Mouse (Mus musculus) layer of hippocampus, adult 8-10 months (tissue): ENCODE measurements around the gene Oas1d. TPM values are rescaled to one million over a fixed set of nuclear protein-coding genes. Genes with fewer than 3 reads are reported as not detected.
"Not testable (repeated sequence)": the region's sequence is repeated elsewhere in the genome, so short reads cannot be mapped to it uniquely, and the experiment has no call there.

Experiments
- DNase-seq, 2 experiments: peaks; one replicate each; pipeline ENCODE4 v3.0.0; 2022; ENCODE audit warnings: low spot score in 2 of 2
- total RNA-seq, 4 experiments: library from RNA; stranded (reverse); gene quantifications; 2 replicates each; pipeline ENCODE4 v1.2.4; 2022

Oas1d gene
- total RNA-seq: not detected

DNA sequence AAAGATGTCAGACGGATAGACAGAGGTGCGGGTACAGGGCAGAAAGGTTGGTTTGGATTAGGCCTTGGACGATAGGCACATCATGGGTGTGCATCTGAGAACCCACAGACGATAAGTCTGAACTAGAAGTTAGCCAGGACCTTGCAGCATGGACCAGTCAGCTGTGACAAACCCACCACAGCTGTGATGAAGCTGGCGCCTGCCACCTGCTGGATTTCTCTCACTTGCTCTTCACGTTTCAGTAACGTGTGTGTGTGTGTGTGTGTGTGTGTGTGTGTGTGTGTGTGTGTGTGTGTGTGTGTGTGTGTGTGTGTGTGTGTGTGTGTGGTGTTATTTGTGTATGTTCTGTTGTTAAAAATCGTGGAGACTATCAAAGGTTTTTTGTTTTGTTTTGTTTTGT, at the start of gene Oas1d:
Gene Oas1d (plus strand): TSS at position 333 of the 400 bp plus-strand sequence.
- not testable (repeated sequence) for DNase-seq

DNA sequence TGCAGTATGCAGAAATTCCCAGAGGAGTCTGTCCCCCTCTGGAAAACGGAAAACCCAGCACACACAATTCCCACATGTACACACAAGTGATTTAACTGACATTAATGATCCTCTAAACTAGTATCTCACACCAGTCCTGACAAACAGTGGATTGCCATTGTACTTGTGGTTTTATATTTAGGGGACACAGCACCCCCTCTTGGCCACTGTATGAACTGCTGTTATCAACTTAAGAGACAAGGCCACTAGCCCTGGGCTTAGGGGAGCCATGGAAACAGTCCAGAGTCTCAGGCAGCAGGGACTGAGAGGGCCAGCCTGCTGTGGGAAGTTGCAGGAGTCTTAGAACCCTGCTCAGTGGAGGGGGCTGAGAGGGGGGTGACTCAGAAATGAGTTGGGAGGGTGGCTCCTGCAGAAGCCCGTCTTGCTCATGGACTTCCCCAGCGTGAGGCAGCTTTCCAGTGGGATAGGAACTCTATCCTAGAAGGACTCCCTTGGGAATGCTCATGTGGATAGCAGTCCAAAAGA, 48.9 kb upstream of the Oas1d start:
- DNase-seq: no peak

DNA sequence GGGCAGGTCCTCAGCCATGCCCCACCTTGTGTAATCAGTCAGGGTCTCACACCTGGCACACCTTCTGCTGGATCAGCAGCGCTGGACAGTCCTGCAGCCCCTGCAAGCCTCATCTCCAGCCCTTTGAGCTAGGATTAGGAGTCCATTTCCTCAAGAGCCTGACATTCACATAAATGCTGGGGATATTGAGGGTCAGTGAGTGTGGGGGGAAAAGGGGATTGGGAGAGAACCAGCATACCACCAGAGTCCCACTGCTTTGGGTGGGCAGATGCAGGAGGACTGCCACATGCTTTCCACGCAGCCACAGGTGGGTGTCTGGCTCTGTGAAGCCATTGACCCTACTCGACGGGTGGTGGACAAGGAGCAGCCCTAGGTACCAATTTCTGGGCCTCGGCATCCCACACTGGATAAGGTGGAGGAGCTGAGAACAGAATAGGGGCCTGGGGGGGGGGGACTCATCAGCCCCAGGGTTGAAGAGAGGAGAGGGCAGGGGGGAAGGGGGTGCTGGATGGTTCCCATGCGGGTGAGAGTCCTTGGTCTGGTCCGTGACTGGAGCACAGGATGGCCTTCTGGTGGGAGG, 44.8 kb upstream of the Oas1d start:
- DNase-seq: no peak

DNA sequence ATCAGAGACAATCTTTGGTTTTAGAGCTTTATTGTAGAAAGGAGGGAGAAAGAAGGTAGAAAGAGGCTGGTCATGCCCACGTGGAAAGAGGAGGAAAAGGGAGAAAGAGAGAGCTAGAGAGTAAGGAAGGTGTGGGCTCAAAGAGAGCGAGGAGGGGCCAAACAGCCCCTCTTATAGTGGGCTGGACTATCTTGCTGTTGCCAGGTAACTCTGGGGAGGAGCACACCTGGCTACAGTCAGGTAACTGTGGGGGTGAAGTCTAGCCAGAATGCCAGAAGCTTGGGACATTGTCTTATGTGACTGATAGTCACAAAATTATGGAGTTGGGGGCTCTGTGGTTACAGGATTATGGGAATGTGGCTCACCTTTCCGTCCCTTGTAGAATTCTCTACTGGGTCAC, 44.3 kb upstream of the Oas1d start:
- no peak for DNase-seq

DNA sequence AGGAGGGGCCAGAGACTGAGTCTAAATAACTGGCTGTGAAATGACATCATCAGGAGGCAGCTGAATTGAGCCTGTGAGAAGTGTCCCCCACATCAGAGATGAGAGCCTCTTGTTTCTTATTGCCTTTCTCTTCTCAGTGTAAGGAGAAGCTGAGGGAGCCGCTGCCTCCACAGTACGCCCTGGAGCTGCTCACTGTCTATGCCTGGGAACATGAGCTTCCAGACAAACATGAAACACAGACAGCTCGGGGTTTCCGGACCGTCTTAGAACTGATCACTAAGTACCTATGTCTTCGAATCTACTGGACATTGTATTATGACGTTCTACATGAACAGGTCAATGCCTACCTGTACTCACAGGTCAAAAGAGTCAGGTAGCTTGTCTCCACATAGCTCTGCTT, 43.6 kb upstream of the Oas1d start:
- no peak for DNase-seq

DNA sequence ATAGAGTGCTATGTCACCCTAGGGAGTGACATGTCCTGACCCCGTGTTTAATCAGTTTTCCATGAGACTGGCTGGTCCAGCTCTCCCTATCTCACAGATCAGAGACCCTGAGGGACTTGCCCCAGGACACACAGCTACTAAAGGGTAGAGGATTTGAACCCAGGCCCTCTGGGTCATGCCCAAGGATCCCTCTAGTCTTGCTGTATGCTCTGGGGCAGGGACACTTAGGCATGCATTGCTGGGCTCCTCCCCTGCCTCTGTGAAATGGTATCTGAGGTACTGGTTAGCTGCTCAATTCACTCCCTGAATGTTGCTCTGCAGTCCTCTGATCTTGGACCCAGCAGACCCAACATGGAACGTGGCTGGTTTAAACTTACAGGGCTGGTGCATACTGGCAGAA, 42.9 kb upstream of the Oas1d start:
- DNase-seq: no peak

DNA sequence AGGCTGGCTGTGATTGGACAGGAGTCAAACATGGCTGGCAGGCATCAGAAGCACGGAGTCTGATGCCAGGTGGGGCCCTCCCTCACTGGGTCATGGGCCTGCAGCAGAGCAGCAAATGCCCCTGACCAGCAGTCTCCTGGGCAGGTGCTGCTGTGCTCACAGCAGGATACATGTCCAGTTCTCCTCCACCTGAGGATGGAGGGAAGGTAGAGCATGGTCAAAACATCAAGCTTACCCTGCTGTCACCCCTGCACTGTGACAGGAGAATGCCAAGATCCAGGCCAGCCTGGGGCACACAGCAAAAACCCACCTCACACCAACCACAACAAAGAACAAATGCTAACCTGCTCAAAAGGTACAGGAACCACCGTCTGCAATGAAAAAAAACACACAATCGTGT, 37.5 kb upstream of the Oas1d start:
- DNase-seq: not testable (repeated sequence)

DNA sequence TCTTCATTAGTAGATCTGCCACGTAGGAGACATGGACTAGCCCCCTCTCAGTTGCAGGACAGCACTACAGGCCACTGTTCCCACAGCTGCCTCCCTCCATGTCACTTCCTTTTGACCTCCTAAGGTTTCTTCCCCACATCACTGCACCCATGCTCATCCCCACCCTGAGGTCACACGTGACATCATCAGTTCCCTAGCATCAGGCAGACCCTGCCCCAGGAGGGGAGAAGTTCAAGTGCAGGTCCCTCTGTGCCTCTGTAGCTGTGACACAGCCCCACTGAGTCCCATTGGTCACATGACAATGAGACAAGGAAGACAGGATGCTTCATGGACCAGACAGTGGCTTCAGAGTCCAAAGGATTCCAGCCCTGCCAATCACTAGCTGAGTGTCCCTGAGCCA, 36.9 kb upstream of the Oas1d start:
- DNase-seq: not testable (repeated sequence)

DNA sequence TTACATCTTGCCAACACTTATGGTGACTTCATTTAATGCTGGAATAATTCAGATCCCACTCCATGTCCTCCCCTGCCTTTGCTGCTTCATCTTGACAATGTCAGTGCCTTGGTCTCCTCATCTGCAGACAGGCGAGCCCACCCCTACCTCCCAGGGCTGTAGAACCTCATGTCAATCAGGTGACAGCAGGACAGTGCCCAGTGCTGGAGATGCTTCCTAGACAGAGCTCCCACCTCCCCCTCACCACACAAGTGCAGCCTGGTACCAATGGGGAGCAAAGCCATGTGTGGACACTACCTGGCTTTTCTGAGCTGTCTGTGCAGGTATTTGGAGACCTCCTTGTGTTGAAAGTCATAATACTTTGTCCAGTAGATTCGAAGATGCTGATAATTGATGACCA, 35.5 kb upstream of the Oas1d start:
- DNase-seq: not testable (repeated sequence)

DNA sequence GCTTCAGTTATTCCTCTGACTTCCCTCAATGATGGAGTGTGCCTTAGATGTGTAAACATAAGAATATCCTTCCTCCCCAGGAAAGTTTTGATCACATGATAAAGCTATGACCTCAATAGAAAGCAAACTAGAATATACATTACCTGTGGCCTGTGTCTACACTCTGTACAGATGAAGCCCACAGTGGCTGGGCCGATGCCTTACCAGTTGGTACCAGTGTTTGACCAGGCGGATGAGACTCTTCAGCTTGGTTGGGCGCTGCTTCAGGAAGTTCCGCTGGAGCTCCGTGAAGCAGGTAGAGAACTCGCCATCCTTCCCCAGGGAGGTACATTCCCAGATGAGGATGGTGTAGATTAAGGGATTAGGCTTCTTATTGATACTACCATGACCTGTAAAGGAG, 32.7 kb upstream of the Oas1d start:
- DNase-seq: not testable (repeated sequence)

DNA sequence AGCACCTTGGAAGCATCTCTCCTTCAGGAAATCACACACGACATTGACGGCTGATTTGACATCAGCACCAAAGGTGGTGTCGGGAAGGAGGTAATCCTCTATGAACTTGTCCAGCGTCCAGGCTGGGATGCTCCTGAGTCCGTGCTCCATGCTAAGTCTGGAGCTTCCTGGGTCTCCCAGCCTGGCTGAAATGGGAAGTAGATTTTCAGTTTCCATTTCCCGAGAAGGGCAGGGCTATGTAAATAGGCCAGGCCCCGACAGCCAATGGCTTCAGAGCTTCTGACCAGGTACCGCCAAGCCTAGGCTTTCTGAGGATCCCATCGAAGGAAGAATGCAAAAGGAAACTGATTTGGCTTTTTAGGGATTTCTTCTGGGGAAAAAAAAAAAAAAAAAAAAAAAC, 26.9 kb upstream of the Oas1d start, which contains the start of gene Oas1g:
Gene Oas1g (minus strand): TSS at position 201 of the 400 bp plus-strand sequence.
- not testable (repeated sequence) for DNase-seq

DNA sequence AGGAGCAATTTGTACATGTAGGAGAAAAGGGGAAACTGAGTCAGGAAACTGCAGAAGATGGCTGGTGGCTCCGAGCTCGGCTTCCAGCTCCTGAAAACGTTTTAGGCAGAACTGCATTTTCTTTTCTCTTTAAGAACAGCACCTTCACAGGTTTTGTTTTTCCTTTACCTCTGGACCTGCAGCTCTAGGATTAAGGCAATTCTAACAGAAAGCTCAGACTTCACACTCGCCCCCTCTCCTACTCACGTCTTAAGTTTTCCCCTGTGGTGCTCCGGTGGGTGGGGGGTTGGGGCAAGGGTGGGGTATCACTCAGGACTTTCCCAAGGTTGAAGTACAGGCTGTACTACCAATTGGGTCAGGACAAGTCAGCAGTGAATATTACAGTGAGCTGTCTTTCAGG, 26.5 kb upstream of the Oas1d start:
- no peak for DNase-seq

DNA sequence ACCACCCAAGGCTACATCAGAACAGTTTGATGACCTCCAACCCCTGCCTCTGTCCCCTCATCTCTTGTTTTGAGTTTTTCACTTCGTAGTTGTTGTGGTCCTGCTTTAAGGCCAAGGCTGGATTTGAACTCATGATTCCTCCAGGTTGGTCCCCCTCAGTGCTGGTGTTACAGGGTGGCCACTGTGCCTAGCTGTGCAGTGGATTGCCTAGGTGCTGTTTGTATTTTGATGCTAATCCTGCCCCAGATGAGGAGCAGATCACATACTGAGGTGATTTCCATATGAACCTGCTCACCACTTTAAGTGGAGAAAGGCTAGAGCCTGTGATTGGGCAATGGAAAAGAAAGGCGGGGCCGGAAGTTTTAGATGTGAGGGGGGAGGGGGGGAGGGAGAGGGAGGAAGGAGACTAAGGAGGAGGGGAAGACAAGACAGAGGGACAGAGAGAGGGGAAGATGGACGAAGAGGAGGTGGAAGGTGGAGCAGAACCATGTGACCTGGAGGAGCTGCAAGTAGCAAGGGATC, 26.0 kb upstream of the Oas1d start:
- not testable (repeated sequence) for DNase-seq

DNA sequence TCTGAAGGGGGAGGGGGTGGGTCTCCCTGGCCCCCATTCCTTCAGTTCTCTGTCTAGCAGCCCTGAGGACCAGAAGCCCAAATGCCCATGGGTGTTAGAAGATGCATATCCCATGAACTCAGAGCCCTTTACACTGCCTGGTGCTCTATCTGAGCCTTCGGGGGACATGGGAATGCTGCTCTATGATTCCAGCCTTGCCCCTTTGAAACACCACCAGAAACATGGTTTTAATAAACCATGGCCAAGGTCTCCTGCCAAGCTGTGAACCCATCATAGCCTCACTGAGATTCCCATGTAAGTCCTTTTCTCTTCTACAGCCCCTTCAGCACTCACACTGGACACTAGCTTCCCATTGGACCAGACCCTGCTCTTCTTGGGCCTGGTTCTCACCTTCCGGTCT, 24.3 kb upstream of the Oas1d start:
- no peak for DNase-seq

DNA sequence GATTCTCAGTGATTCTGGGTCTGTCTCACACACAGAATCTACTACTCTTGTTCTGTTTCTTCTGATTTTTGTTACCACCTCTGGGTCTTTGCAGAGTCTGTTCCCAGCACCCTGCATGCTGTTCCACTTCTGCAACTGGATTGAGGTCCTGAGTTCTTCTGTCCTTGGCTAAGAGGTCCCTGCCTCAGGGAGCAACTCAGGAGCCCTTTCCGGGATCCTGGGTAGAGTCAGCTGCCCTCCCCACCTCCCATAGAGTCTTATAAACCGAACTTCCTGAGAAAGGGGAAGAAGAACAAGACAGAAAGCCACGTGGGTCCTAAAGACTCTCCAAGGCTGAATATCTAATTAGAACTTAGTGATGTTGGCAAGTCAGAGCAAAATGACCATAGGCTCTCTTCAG, 23.3 kb upstream of the Oas1d start:
- DNase-seq: no peak

DNA sequence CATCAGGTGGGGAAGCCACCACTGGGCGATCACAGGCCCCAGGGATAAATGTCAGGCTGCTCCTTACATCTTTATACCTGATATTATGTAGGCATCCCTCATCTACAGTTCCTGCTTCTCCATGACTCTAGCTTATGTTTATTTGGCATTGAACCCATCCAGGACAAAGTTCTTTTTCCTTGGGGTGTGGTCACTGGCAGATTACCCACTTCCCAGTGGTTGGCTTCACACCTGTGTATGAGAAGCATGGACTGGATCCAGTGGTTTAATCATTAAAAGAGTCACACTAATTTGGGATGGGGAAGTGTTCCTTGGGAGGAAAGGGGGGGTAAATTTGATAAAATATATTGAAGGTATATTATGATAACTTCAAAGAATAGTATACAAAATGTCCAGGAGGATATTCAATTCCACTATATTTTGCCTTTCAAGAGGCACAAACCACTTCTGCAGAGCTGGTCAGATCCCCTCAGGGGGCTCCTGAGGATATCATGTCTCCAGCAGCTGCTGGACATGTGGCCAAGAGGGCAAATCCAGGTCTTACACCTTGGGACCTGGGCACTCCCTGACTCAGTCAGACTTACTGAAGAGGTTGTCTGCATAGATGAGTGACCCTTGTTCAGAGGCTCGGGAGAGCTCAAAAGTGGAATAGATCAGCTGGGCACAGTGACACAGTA, 22.6 kb upstream of the Oas1d start:
- not testable (repeated sequence) for DNase-seq

DNA sequence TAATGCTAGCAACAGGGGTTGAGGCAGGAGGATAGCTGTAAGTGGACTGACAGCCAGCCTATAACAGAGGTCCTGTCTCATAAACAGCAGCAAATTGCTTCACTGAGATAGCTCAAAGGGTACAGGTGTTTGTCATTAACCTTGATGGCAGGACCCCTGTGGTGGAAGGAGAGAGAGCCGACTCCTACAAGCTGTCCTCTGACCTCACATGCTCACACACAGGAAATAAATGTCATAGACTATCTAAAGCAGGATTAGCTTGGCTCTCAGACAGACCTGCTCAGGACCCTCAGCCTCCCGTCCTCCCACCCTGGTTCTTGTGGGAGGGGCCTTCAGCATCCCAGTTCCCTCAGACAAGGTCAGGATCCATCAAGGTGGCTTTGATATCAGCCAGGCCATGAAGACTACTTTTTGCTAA, 22.1 kb upstream of the Oas1d start:
- DNase-seq: no peak

DNA sequence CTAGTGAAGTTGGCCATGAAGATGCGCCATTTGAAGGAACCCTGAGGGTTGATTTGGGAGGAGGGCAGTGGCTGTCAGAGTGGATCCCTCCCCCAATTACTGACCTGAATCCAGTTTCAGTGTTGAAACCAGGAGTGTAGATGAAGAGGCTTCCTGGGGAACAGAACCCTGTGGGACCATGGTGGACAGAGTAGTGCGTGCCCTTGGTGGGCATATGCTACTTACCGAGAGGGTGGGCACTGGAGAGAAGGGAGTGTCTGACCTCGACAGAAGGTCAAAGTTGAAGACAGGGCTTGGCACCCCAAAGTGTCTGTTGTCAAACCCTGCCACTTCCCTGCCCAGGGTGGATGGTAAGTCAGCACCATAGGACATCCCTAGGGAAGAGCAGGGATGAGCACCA, 20.5 kb upstream of the Oas1d start:
- not testable (repeated sequence) for DNase-seq

DNA sequence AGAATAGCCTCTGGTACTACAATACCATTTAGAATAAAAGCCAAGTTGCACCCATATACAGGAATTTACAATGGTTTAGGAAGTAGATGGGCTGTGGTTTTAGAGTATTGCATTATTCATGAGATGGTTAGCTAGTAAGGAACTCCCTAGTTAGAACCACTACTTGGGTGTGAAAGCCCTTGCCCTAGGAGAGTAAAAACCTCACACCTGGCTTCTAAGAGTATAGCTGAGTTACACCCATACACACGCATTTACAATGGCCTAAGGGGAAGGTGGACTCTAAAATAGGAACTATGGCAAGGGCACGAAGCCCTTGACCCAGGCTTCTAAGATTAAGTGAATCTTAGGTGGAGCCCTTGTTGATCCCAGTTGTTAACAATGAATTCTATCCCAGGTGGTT, 19.6 kb upstream of the Oas1d start:
- DNase-seq: not testable (repeated sequence)

DNA sequence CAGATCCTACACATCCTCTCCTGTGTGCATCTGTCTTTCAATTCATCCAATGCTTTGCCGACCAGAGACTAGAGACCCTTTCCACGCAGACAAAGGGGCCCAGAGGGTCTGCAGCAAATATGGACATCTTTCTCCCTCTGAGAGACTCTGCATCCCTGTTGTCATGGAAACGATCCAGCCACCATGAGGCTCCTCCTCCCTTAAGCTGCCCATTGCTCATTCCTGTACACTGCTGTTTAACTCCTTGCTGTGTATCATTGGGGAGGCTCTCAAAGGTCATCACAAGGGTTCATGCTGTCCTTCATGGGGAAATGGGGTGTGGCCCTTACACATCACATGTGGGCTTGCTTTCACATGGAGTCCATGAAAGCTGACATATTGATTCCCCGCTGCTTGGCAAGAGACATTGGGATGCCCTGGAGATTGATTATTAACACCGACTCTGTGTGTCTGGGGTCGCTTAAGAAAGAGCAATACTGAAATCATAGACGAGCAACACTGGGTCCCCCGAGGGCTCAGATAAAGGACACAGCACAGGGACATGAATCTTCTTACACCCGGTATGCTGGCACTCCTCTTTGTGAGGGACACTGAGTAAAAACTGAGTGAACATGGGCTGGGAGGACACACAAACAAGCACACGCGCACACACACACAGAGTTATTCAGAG, 19.0 kb upstream of the Oas1d start:
- no peak for DNase-seq

DNA sequence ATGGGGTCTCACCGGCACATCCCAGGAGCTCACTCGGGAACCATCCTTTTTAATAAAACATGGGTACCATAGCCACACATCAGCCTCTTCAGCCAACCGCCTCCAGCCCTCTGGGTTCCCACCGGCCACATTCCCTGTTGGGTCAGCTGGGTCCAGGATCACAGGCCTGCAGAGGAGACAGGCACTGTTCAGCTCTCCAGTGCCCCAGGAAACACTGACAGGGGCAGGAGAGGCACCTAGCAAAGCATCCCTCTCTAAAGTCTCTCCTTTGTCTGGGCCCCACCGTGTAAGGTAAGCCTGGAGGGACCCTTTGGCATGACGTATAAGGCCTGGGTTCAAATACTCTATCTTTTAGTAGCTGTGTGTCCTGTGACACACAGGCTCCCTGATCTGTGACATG, 16.0 kb upstream of the Oas1d start:
- no peak for DNase-seq

DNA sequence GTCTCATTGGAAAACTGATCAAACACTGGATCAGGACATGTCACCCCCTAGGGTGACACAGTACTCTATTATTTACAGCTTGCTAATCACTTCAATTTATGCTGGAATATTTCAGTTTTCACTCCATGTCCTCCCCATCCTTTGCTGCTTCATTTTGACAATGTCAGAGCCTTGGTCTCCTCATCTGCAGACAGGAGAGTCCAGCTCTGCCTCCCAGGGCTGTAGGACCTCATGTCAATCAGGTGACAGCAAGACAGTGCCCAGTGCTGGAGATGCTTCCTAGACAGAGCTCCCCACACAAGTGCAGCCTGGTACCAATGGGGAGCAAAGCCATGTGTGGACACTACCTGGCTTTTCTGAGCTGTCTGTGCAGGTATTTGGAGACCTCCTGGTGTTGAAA, 15.6 kb upstream of the Oas1d start:
- DNase-seq: no peak
